Mouse (Mus musculus): ENCODE measurements around the gene Mcts1. TPM values are rescaled to one million over a fixed set of nuclear protein-coding genes. Genes with fewer than 3 reads are reported as not detected.
A peak's percentile ranks its signal among the peaks of the same experiment; 100 is the strongest.

Gene Mcts1
- total RNA-seq, 1 experiment: 44.7 TPM

- in situ Hi-C loops (cut with MboI; ENCODE audit: low sequenced_read_pairs in 2 of 2, unreplicated experiment in 2 of 2): no loop called here
- TF ChIP-seq ZC3H11A (IDR thresholded peaks at IDR 0.05; ENCODE audit: borderline replicate concordance, low read depth, low read length) (no peak), HCFC1 (IDR thresholded peaks at IDR 0.05; ENCODE audit: borderline replicate concordance, insufficient read depth, low read length) (no peak), CHD2 (IDR thresholded peaks at IDR 0.05; ENCODE audit: low read depth, low read length) (no peak), ZNF384 (IDR thresholded peaks at IDR 0.05; ENCODE audit: low read depth, low read length) (no peak), MAFK (IDR thresholded peaks at IDR 0.05; ENCODE audit: insufficient read depth, low read depth, low read length) (no peak)
Measured at GRCm38 (mm10) chrX:38583261-38583660, 17.1 kb upstream of the Mcts1 start.

GRCm38 (mm10) chrX:38589827-38590226, 10.6 kb upstream of the Mcts1 start:
- TF ChIP-seq HCFC1 (IDR thresholded peaks at IDR 0.05; ENCODE audit: borderline replicate concordance, insufficient read depth, low read length) (no peak), ZC3H11A (IDR thresholded peaks at IDR 0.05; ENCODE audit: borderline replicate concordance, low read depth, low read length) (no peak), CHD2 (IDR thresholded peaks at IDR 0.05; ENCODE audit: low read depth, low read length) (0 out of 2 replicates have a peak, but pooled peaks have one; percentile 70)
- H3K27ac ChIP-seq (ENCODE audit: insufficient read depth, low read depth, low read length, poor library complexity, severe bottlenecking): peak overlapping the region; percentile 67; the same call in 1 of the 2 replicates
- no peaks in the 10 kb centered on the region for H3K9me3 ChIP-seq (ENCODE audit: control insufficient read depth, insufficient read depth, low read depth, low read length)
- in situ Hi-C loops (cut with MboI; ENCODE audit: low sequenced_read_pairs in 2 of 2, unreplicated experiment in 2 of 2): no loop called here
- H3K36me3 ChIP-seq (ENCODE audit: control insufficient read depth, insufficient read depth, low read length, poor library complexity, severe bottlenecking): no peaks in the 10 kb centered on the region
- H3K4me3 ChIP-seq (ENCODE audit: insufficient read depth in 1 of 2, low read depth in 1 of 2, low read length in 2 of 2, poor library complexity in 1 of 2, severe bottlenecking in 1 of 2): no peak overlapping the region
- no peak overlapping the region; the same call in 1 of the 2 replicates for H3K9ac ChIP-seq (ENCODE audit: insufficient read depth, low read depth, low read length, poor library complexity, severe bottlenecking)
- peaks cover 4 to 5% of the 10 kb centered on the region in 2 experiments; a peak in 1 of 4 replicates for H3K4me1 ChIP-seq (ENCODE audit: control insufficient read depth in 2 of 2, insufficient read depth in 2 of 2, low read length in 2 of 2, poor library complexity in 1 of 2)
- DNase-seq (ENCODE audit: low read depth, low spot score): peak; percentile 41

More at GRCm38 (mm10) chrX:38583261-38583660, 17.1 kb upstream of the Mcts1 start:
- no peak for DNase-seq (ENCODE audit: low read depth, low spot score)
- Histone ChIP-seq H3K36me3 (ENCODE audit: control insufficient read depth, insufficient read depth, low read length, poor library complexity, severe bottlenecking) (no peaks in the 10 kb centered on the region), H3K27ac (ENCODE audit: insufficient read depth, low read depth, low read length, poor library complexity, severe bottlenecking) (no peak overlapping the region), H3K4me3 (ENCODE audit: insufficient read depth in 1 of 2, low read depth in 1 of 2, low read length in 2 of 2, poor library complexity in 1 of 2, severe bottlenecking in 1 of 2) (no peak overlapping the region), H3K9me3 (ENCODE audit: control insufficient read depth, insufficient read depth, low read depth, low read length) (no peaks in the 10 kb centered on the region), H3K9ac (ENCODE audit: insufficient read depth, low read depth, low read length, poor library complexity, severe bottlenecking) (no peak overlapping the region), H3K4me1 (ENCODE audit: control insufficient read depth in 2 of 2, insufficient read depth in 2 of 2, low read length in 2 of 2, poor library complexity in 1 of 2) (no peaks in the 10 kb centered on the region)

- in situ Hi-C loops (cut with MboI; ENCODE audit: low sequenced_read_pairs in 2 of 2, unreplicated experiment in 2 of 2): no loop called here
- Histone ChIP-seq H3K9ac (ENCODE audit: insufficient read depth, low read depth, low read length, poor library complexity, severe bottlenecking) (no peak overlapping the region), H3K4me1 (ENCODE audit: control insufficient read depth in 2 of 2, insufficient read depth in 2 of 2, low read length in 2 of 2, poor library complexity in 1 of 2) (peaks cover 4 to 5% of the 10 kb centered on the region in 2 experiments; a peak in 1 of 4 replicates), H3K9me3 (ENCODE audit: control insufficient read depth, insufficient read depth, low read depth, low read length) (no peaks in the 10 kb centered on the region), H3K36me3 (ENCODE audit: control insufficient read depth, insufficient read depth, low read length, poor library complexity, severe bottlenecking) (no peaks in the 10 kb centered on the region), H3K27ac (ENCODE audit: insufficient read depth, low read depth, low read length, poor library complexity, severe bottlenecking) (no peak overlapping the region), H3K4me3 (ENCODE audit: insufficient read depth in 1 of 2, low read depth in 1 of 2, low read length in 2 of 2, poor library complexity in 1 of 2, severe bottlenecking in 1 of 2) (no peak overlapping the region)
- TF ChIP-seq CHD2 (IDR thresholded peaks at IDR 0.05; ENCODE audit: low read depth, low read length) (no peak), ZC3H11A (IDR thresholded peaks at IDR 0.05; ENCODE audit: borderline replicate concordance, low read depth, low read length) (no peak), MAFK (IDR thresholded peaks at IDR 0.05; ENCODE audit: insufficient read depth, low read depth, low read length) (no peak), ZNF384 (IDR thresholded peaks at IDR 0.05; ENCODE audit: low read depth, low read length) (no peak), HCFC1 (IDR thresholded peaks at IDR 0.05; ENCODE audit: borderline replicate concordance, insufficient read depth, low read length) (no peak)
- no peak for DNase-seq (ENCODE audit: low read depth, low spot score)
Measured at GRCm38 (mm10) chrX:38591749-38592148, 8.6 kb upstream of the Mcts1 start.

- Histone ChIP-seq H3K9ac (ENCODE audit: insufficient read depth, low read depth, low read length, poor library complexity, severe bottlenecking) (no peak overlapping the region), H3K36me3 (ENCODE audit: control insufficient read depth, insufficient read depth, low read length, poor library complexity, severe bottlenecking) (no peaks in the 10 kb centered on the region), H3K9me3 (ENCODE audit: control insufficient read depth, insufficient read depth, low read depth, low read length) (no peaks in the 10 kb centered on the region), H3K27ac (ENCODE audit: insufficient read depth, low read depth, low read length, poor library complexity, severe bottlenecking) (no peak overlapping the region), H3K4me3 (ENCODE audit: insufficient read depth in 1 of 2, low read depth in 1 of 2, low read length in 2 of 2, poor library complexity in 1 of 2, severe bottlenecking in 1 of 2) (no peak overlapping the region), H3K4me1 (ENCODE audit: control insufficient read depth in 2 of 2, insufficient read depth in 2 of 2, low read length in 2 of 2, poor library complexity in 1 of 2) (peaks cover 4 to 5% of the 10 kb centered on the region in 2 experiments; a peak in 1 of 4 replicates)
- no peak for DNase-seq (ENCODE audit: low read depth, low spot score)
- TF ChIP-seq ZNF384 (IDR thresholded peaks at IDR 0.05; ENCODE audit: low read depth, low read length): no peak
- no peak for TF ChIP-seq HCFC1 (IDR thresholded peaks at IDR 0.05; ENCODE audit: borderline replicate concordance, insufficient read depth, low read length)
- TF ChIP-seq MAFK (IDR thresholded peaks at IDR 0.05; ENCODE audit: insufficient read depth, low read depth, low read length): no peak
- TF ChIP-seq CHD2 (IDR thresholded peaks at IDR 0.05; ENCODE audit: low read depth, low read length): no peak
- TF ChIP-seq ZC3H11A (IDR thresholded peaks at IDR 0.05; ENCODE audit: borderline replicate concordance, low read depth, low read length): no peak
- in situ Hi-C loops (cut with MboI; ENCODE audit: low sequenced_read_pairs in 2 of 2, unreplicated experiment in 2 of 2): no loop called here
Measured at GRCm38 (mm10) chrX:38593180-38593889, 7.0 kb upstream of the Mcts1 start.

All from ES-E14 (cell line).